Mouse (Mus musculus) retina, embryonic 14.5 days (tissue): ENCODE measurements around the gene Aagab.

Experiments
- DNase-seq: peaks from one replicate; pipeline ENCODE4 v3.0.0-alpha.2; 2015; ENCODE audit warnings: low spot score

Aagab gene

GRCm38 (mm10) chr9:63602043-63602939 lies at the start of gene Aagab, which contains the start of gene Iqch:
Gene Aagab, plus strand, starts transcription at chr9:63602660.
Gene Iqch, minus strand, starts transcription at chr9:63602493.
- peak; percentile 97 for DNase-seq

- DNase-seq, result no peak
These were observed 48.8 kb upstream of the Aagab start for GRCm38 (mm10) chr9:63553628-63554027.

DNA sequence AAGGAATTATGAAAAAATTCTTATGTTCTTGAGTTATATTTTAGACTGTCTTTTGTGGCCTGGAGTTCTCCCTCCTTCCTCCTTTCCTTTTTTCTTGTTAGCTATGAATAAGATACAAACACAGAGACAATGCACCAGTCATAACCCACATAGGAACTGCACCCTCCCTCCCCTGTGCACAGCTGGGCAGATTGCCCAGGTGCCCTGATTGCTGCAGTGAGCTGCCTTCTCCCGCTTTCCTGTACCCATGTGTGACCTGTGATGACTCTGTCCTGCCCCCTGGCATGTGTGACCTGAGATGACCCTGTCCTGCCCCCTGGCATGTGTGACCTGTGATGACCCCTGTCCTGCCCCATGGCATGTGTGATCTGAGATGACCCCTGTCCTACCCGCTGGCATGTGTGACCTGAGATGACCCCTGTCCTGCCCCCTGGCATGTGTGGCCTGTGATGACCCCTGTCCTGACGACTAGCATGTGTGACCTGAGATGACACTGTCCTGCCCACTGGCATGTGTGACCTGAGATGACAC lies 46.9 kb upstream of the Aagab start:
- no peak for DNase-seq

DNA sequence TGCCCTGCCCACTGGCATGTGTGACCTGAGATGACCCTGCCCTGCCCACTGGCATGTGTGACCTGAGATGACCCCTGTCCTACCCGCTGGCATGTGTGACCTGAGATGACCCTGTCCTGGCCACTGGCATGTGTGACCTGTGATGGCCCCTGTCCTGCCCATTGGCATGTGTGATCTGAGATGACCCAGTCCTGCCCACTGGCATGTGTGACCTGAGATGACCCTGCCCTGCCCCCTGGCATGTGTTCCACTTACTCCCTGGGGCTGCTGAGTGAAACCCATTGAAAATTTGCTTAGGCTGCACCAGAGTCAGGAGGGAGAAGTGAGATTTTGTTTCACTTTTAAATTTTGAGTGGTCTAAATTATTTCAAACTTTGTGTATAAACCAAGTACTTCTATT lies 46.1 kb upstream of the Aagab start:
- no peak for DNase-seq

- DNase-seq, result no peak
These were observed 45.5 kb upstream of the Aagab start for GRCm38 (mm10) chr9:63556933-63557332.

GRCm38 (mm10) chr9:63561931-63562330 lies 40.5 kb upstream of the Aagab start:
- DNase-seq, result no peak

DNA sequence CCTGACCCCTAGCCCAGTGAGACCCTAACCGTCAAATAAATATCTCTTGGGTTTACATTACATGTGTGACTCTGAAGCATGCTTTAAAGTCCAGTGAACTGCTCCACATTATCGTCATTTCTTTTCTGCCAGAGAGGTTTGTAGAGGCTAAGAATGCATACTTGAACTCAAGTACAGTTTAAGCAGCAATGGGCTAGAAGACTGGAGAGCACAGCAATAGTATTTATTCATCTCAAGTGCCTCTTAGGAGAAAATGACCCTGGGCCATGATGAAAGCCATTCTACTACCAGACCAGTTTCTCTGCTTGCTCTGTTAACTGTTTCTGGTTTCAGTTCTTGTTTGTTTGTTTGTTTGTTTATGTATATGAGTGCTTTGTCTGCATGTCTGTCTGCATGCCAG lies 39.0 kb upstream of the Aagab start:
- no peak for DNase-seq

- DNase-seq, result no peak
These were observed 34.1 kb upstream of the Aagab start for GRCm38 (mm10) chr9:63568314-63568713.

- no peak for DNase-seq
These were observed 33.7 kb upstream of the Aagab start for GRCm38 (mm10) chr9:63568808-63569207.

GRCm38 (mm10) chr9:63571895-63572294 lies 30.6 kb upstream of the Aagab start:
- no peak for DNase-seq

DNA sequence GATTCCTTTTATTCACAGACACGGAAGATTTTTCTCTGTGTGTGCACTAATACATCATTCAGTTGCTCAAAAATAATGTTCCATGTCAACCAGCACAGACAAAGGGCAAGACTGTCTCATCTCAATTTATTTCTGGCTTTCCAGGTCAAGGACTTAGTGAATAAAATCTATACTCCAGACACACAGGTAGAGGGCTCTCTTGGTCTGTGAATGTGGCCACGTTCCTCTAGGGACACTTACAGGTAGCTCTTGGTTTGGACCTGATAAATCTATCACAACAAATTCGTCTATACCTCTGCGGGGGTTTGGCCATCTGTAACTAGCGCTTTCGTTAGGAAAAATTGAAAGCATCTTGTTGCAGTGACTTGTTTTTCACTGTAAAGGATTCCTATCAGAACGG lies 29.6 kb upstream of the Aagab start:
- DNase-seq, result no peak

GRCm38 (mm10) chr9:63577469-63577868 lies 25.0 kb upstream of the Aagab start:
- no peak for DNase-seq

GRCm38 (mm10) chr9:63579644-63580043 lies 22.8 kb upstream of the Aagab start:
- DNase-seq, result no peak

DNA sequence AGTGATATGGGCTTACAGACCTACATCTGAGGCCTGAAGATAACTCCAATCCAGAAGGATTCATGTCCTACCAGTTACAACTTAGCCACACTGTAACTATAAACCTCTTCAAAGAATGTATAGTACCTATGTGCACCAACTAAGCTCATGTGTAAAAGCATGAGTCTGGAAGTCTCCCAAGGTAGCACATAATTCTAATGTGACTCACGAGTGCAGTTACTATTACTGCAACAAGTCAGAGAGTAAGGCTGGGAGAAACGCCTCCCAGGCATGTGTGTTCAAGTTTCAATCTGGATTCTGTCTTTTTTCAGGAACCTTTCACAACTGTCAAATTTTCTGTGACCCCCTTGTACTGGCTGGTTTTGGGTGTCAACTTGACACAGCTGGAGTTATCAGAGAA lies 22.4 kb upstream of the Aagab start:
- DNase-seq, result no peak

GRCm38 (mm10) chr9:63581778-63582177 lies 20.7 kb upstream of the Aagab start:
- DNase-seq, result no peak

DNA sequence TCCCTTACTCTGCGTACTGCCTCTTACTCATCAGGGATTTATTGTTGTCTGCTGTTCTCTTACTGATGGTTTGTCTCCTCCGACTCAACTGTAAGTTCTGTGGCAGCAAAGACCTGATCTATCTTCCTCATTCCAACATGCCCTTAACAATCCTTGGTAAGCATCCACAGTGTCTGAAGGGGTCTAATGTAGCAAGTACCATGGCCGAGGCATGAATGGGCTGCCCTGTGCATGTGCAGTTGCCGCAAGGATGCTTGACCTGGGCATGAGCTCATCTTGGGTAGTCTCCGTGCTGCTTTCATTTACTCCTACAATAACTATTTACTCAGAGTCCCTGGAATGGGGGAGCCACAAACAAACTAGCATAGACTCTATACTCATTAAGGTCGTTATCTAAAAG lies 17.2 kb upstream of the Aagab start:
- DNase-seq, result no peak

GRCm38 (mm10) chr9:63589209-63589608 lies 13.3 kb upstream of the Aagab start:
- DNase-seq, result no peak

- no peak for DNase-seq
These were observed 11.9 kb upstream of the Aagab start for GRCm38 (mm10) chr9:63590592-63590991.

- no peak for DNase-seq
These were observed 10.7 kb upstream of the Aagab start for GRCm38 (mm10) chr9:63591661-63592256.

GRCm38 (mm10) chr9:63595032-63595431 lies 7.4 kb upstream of the Aagab start:
- DNase-seq, result no peak

- DNase-seq, result no peak
These were observed 6.8 kb upstream of the Aagab start for GRCm38 (mm10) chr9:63595652-63596051.

- DNase-seq, result no peak
These were observed 5.8 kb upstream of the Aagab start for GRCm38 (mm10) chr9:63596660-63597059.

- DNase-seq, result peak; percentile 24
These were observed 1.4 kb downstream of the Aagab start for GRCm38 (mm10) chr9:63603849-63604248.
